Mouse (Mus musculus): Measurements from ENCODE around the gene Atg9b. TPM values are rescaled to one million over a fixed set of nuclear protein-coding genes. Genes with fewer than 3 reads are reported as not detected.

Gene Atg9b
- total RNA-seq, 2 experiments from 2014 or later = 0.27 to 0.75 TPM

- intact Hi-C loops (cut with DNase I) = no loop called here
Measured at GRCm38 (mm10) chr5:24353327-24353726, 38.6 kb downstream of the Atg9b start.

DNA sequence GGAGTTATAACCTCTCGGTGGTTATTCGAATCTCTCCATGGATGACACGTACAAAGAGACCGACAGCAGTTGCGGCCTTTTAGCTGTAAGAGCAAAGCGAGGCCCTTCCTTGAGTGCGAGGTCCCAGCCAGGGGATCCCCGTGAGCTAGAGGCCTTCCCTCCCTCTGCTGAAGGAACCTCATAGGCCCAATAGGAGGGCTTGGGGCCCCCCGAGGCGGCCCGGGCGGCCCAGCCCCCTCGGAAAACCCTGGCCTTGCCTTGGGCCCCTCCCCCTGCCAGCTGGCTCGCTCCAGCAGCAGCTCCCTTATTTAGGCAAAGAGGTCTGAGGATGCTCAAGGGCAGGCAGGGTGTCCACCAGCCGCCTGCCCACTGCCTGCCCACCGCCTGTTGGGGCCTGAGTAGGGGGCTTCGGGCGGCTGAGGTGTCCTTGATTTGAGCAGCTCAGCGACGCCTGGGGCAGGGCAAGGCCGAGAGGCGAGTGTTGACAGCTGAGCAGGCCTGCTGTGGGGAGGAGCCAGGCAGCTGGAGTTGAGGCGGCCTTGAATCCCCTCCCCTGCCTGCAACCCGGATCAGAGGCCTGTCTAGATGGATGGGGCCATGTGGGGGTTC, 39.6 kb downstream of the Atg9b start:
- DNase-seq = peak; percentile 54 to 66

More at GRCm38 (mm10) chr5:24353327-24353726, 38.6 kb downstream of the Atg9b start:
- no peak for DNase-seq

DNA sequence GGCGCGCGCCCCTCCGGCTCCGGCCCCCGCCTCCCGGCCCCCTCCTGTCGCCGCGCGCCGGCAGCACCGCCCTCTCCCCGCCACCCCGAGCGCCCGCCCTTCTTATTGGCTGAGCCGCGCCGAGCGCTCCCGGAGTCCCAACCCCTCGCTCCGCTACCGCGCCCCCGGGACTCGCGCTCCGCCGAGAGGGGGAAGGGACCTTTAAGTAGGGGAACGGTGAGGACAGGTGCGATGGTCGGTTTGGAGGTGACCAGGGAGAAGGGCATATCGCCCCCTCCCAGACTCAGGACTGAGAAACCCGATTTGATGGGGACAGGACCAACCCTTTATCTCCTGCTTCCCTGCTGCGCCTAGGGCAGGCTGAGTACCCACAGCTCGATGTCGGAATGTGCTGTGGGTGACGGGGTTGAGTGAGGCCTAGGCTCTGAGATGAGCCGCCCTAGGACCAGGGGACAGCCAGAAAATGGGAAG, 40.2 kb downstream of the Atg9b start:
- intact Hi-C loops (cut with DNase I) = no loop called here
- DNase-seq = peak; percentile 73 to 80

More for the DNA sequence above, 39.6 kb downstream of the Atg9b start:
- intact Hi-C loops (cut with DNase I) = no loop called here

DNA sequence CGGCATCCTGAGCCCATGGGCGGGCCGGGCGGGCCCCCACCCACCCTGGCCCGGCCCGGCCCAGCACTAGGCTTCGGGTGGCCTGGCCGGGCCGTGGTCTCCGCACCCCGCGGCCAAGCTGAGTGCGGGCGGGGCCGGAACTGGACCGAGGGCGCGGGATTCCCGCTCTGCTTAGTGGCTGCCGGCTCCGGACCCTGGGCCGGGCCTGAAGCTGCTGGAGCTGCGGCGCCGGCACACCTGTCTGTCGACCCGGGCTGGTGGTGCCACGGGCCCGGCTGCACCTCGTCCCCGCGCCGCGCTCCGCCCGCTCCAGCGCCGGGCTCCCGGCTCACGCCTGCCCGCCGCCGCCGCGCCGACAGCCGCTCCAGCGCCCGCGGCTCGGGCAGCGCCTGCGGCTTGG, 40.7 kb downstream of the Atg9b start, which contains the start of gene Kcnh2:
TSS of gene Kcnh2 (minus strand) at position 327 of the 400 bp plus-strand sequence.
- DNase-seq = no peak
- intact Hi-C loops (cut with DNase I) = no loop called here

DNA sequence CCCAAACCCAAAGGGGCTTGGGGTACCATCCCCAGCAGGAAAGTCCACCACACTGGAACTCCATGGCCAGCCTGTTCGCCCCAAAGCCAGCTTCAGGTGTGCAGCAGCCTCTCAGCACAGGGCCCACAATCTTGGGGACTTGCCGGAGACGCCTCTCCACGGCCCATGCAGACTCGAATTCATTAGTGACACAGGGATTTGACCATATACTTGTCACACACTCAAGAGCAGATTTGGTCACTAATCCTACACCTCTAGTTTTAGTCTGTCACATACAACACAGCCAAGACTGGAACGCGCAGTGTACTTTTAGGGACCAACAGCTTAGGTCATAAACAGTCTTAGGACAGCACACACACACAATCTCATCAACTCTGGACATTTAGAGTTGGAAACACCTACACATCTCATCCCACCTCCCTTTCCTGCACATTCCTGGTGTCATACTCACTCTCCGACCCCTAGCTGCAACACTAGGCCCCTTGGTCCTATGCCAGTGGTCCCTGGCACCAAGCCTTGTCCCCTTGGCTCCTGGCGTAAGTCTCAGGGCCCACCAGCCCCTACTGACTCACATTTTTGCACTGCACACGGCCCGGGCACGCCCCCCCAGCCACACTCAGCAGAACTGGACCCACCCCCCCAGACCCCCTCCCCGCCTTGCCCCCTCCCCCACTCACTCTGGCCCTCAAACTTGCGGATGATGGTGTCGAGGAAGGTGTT, 41.3 kb downstream of the Atg9b start:
- DNase-seq = peak in 1 of 2 experiments; percentile 12
- intact Hi-C loops (cut with DNase I) = no loop called here

DNA sequence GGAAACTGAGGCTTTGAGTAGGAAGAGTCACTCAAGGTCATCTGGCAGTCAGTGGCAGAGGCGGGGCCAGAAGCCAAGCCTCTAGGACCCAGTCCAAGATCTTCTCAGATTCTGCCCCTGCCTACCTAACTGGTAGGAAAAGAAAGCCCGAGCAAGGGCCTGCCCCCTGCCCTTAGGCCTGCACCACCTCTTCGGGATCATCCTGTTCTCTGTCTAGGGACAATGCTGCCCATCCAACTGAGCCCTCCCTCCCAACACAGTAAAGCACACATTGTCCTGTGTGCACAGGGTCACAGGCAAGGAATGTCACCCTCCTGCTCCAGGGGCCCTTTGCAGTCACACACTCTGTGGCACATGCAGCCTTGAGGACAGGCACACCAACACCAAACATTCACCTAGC, 41.9 kb downstream of the Atg9b start:
- intact Hi-C loops (cut with DNase I) = no loop called here
- DNase-seq = peak in 1 of 2 experiments; percentile 42

- intact Hi-C loops (cut with DNase I) = no loop called here
- DNase-seq = peak in 1 of 2 experiments; percentile 38
Measured at GRCm38 (mm10) chr5:24348546-24348945, 43.4 kb downstream of the Atg9b start.

- DNase-seq = peak; percentile 64 to 71
- intact Hi-C loops (cut with DNase I) = no loop called here
Measured at GRCm38 (mm10) chr5:24348128-24348527, 43.8 kb downstream of the Atg9b start.

DNA sequence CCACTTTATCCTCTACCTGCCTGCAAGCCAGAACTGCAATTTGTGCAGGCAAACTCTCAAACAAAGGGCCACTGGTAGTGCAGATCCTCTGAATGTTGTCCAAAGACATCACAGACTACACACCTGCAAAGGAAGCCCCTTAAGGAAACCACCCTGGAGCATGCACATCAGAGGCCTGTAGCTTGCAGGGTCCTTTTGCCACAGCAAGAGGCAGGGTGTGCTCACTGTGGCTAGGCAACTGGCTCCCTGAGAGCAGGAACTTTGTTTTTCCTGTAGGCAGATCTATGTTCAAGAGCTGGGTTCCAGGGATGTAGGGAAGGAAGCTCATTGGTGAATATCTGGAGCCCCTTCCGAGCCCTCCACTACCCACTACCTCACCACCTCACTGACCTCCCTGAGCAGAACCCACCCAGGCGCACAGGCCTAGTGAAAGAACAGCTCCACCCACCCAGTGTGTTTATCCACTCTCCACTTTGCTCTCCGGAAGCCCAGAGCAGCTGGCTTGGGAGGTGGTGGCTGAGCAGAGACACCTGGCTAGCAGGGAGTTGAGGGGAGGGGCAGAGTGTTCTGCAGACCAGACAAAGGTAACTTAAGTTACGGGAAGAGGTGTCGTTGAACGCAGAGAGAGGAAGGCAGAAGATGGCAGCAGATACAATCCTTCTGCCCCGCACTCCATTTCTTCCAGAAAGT, 44.6 kb downstream of the Atg9b start:
- DNase-seq = no peak
- intact Hi-C loops (cut with DNase I) = no loop called here

DNA sequence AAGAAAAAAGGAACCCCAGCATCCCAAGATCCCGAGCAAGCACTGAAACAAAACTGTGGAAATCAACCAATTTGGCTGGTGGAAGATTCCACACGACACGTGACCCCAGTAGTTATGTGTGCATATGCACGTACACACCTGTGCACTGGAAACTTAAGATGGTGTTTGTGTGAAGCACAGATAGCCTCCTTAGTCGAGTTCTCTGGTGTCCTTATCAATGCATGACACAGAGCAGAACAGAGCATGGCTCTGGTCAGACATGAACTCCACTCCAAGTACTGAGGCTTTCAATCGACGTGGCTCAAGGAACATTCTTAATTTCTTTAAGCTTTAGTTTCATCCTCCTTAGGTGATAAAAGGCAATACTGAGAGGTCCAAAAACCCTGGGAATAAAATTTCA, 45.6 kb downstream of the Atg9b start:
- intact Hi-C loops (cut with DNase I) = no loop called here
- no peak for DNase-seq

- no peak for DNase-seq
- intact Hi-C loops (cut with DNase I) = no loop called here
Measured at GRCm38 (mm10) chr5:24344477-24345051, 47.4 kb downstream of the Atg9b start.

DNA sequence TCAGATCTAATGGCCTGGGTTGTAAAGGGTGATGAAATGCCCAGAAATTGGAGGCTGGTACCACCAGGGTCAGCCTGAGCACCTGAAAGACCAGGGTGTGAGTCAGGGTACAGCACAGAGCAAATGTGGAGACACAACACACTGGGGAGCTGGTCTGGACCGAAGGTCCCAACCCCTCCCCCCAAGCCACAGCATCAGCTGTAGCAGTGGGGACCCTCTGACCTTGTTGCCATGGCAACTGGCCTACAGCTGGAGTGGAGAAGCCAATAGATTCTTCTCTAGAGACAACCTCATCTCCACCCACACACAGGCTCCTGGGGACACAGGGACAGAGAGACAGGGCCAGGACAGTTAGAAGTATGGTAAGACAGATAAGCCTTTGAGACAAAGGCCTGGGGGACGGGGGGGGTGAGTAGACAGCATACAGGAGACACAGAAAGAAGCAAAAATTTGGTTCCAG, 47.9 kb downstream of the Atg9b start:
- intact Hi-C loops (cut with DNase I) = no loop called here
- no peak for DNase-seq

DNA sequence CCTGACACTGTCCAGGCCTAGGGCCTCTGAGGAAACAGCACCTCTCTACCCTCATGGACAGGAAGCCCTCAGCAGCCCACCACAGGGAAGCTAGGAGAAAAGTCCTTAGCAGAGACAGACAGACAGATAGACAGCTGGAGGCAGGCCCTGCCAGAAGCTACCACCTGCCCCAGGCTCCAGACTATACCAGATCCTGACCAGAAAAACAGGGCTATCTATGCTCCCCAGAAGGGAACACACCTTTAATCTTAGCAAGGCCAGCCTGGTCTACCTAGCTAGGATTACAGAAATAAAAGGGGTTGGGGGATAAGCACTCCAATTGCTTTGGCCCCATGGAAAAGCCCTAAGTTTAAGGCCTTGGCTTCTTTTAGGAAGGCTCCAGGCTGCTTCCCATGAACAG, 48.6 kb downstream of the Atg9b start:
- intact Hi-C loops (cut with DNase I) = no loop called here
- no peak for DNase-seq

DNA sequence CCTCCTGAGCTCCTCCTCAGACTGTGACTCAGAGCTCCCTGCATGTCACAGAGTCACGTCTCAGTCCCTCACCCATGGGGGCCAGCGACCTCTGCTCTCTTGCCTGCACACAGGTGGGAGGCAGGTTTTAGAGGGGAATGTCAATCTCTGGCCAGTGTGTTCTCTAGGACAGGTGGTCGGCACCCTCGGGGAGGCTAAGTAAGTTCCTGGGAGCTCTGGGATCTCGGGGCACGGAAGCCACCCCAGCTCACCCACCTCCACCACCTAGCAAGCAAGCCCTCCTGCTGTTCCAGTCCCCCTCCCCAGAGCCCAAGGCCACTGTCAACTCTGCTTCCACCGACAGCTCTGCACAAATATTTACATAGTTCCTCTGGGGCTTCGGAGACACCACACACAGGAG, 49.0 kb downstream of the Atg9b start:
- intact Hi-C loops (cut with DNase I) = no loop called here

DNA sequence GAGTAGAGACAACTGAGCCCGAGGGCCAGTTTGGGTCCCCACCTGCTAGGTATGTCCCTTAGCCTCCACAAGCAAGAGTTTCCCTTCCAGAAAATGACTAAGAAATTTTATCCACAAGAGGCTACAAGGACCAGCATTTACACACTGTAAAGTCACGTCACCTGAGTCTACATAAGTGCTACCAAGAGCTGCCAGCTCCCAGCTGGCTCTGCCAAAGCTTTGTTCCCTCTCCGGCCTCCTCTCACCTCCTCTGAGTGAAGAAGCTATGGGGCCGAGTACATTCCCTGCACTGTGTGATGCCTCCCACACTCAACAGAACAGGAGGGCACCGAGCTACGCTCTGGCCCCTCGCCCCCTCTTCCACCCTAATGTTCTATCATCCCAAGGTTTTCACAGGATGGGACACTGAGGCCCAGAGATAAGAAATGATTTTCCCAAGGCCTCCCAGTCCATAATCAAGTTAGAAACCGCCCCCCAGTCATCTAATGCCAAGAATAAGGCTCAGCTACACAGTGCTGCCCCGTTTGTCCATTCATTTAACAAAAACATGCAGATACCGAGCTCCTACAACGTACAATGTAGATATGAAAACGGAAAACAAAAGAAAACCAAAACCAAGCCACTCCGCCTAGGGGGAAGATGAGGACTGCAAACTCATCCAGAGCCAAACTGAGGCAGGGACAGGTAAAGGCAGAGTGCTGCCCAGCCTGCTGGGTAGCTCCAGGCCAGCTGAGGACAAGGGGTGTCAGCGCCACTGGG, 49.6 kb downstream of the Atg9b start:
- intact Hi-C loops (cut with DNase I) = no loop called here

More for the DNA sequence above, 49.0 kb downstream of the Atg9b start:
- no peak for DNase-seq

GRCm38 (mm10) chr5:24337821-24338220, 54.1 kb downstream of the Atg9b start:
- intact Hi-C loops (cut with DNase I) = loop anchor here (5.0 kb wide), 1 partner anchor 134 kb away; no protein-coding TSS in a partner anchor
- DNase-seq = no peak

More for the DNA sequence above, 49.6 kb downstream of the Atg9b start:
- no peak for DNase-seq

GRCm38 (mm10) chr5:24337366-24337765, 54.6 kb downstream of the Atg9b start:
- intact Hi-C loops (cut with DNase I) = loop anchor here (5.0 kb wide), 1 partner anchor 135 kb away; no protein-coding TSS in a partner anchor

GRCm38 (mm10) chr5:24335888-24336511, 55.9 kb downstream of the Atg9b start:
- peak; percentile 52 to 55 for DNase-seq

More at GRCm38 (mm10) chr5:24337366-24337765, 54.6 kb downstream of the Atg9b start:
- DNase-seq = peak; percentile 49 to 63

GRCm38 (mm10) chr5:24334749-24335148, 57.2 kb downstream of the Atg9b start:
- intact Hi-C loops (cut with DNase I) = loop anchor here (5.0 kb wide), 1 partner anchor 138 kb away; no protein-coding TSS in a partner anchor
- DNase-seq = no peak

More at GRCm38 (mm10) chr5:24335888-24336511, 55.9 kb downstream of the Atg9b start:
- intact Hi-C loops (cut with DNase I) = loop anchor here (1.0 to 5.0 kb wide), 2 partner anchors 21 to 136 kb away; no protein-coding TSS in a partner anchor
